Mouse (Mus musculus): Measurements from ENCODE around the gene Rbm44. TPM values are rescaled to one million over a fixed set of nuclear protein-coding genes. Genes with fewer than 3 reads are reported as not detected.

Rbm44 gene
- polyA plus RNA-seq, 1 experiment: 0.07 TPM

GRCm38 (mm10) chr1:91176026-91176425, 31.1 kb downstream of the Rbm44 start:
- TF ChIP-seq GATA1 (IDR thresholded peaks at IDR 0.05; ENCODE audit: borderline replicate concordance, low read length): no peak
- TF ChIP-seq FLI1 (IDR thresholded peaks at IDR 0.05; ENCODE audit: low read length): no peak
- Histone ChIP-seq H3K36me3 (replicated peaks; ENCODE audit: low read length) (no peaks in the 10 kb centered on the region), H3K4me3 (replicated peaks) (no peak overlapping the region), H3K27me3 (replicated peaks) (peaks cover 41% of the 10 kb centered on the region), H3K4me1 (peaks cover 50% of the 10 kb centered on the region), H3K9me3 (peaks cover 9% of the 10 kb centered on the region)

- H3K4me1 ChIP-seq: peaks cover 58% of the 10 kb centered on the region
- H3K27me3 ChIP-seq (replicated peaks): peaks cover 37% of the 10 kb centered on the region
- H3K9me3 ChIP-seq: peaks cover 4% of the 10 kb centered on the region
- no peaks in the 10 kb centered on the region for H3K36me3 ChIP-seq (replicated peaks; ENCODE audit: low read length)
- peak overlapping the region; percentile 14 for H3K4me3 ChIP-seq (replicated peaks)
- TF ChIP-seq FLI1 (IDR thresholded peaks at IDR 0.05; ENCODE audit: low read length): no peak
- TF ChIP-seq GATA1 (IDR thresholded peaks at IDR 0.05; ENCODE audit: borderline replicate concordance, low read length): no peak
Observed at GRCm38 (mm10) chr1:91176871-91177270, 32.0 kb downstream of the Rbm44 start.

GRCm38 (mm10) chr1:91179086-91179485, 34.2 kb downstream of the Rbm44 start:
- Histone ChIP-seq H3K9me3 (no peaks in the 10 kb centered on the region), H3K4me1 (peaks cover 65% of the 10 kb centered on the region), H3K27me3 (replicated peaks) (peaks cover 36% of the 10 kb centered on the region), H3K4me3 (replicated peaks) (peak overlapping the region; percentile 92), H3K36me3 (replicated peaks; ENCODE audit: low read length) (peaks cover under 1% of the 10 kb centered on the region)
- no peak for TF ChIP-seq GATA1 (IDR thresholded peaks at IDR 0.05; ENCODE audit: borderline replicate concordance, low read length)
- TF ChIP-seq FLI1 (IDR thresholded peaks at IDR 0.05; ENCODE audit: low read length): no peak

GRCm38 (mm10) chr1:91179533-91180173, 34.8 kb downstream of the Rbm44 start, which contains the start of gene Ramp1:
Ramp1 (plus strand) TSS chr1:91179822.
- peak within 1 kb of the TSS; percentile 92 for H3K4me3 ChIP-seq (replicated peaks)
- peaks cover 68% of the 10 kb centered on the region for H3K4me1 ChIP-seq
- H3K36me3 ChIP-seq (replicated peaks; ENCODE audit: low read length): peaks cover 7% of the 10 kb centered on the region
- H3K9me3 ChIP-seq: peaks cover 4% of the 10 kb centered on the region
- H3K27me3 ChIP-seq (replicated peaks): peaks cover 40% of the 10 kb centered on the region
- TF ChIP-seq GATA1 (IDR thresholded peaks at IDR 0.05; ENCODE audit: borderline replicate concordance, low read length): no peak
- no peak for TF ChIP-seq FLI1 (IDR thresholded peaks at IDR 0.05; ENCODE audit: low read length)

- H3K36me3 ChIP-seq (replicated peaks; ENCODE audit: low read length): peaks cover 12% of the 10 kb centered on the region
- peaks cover 9% of the 10 kb centered on the region for H3K9me3 ChIP-seq
- H3K27me3 ChIP-seq (replicated peaks): peaks cover 35% of the 10 kb centered on the region
- peak overlapping the region; percentile 92 for H3K4me3 ChIP-seq (replicated peaks)
- H3K4me1 ChIP-seq: peaks cover 74% of the 10 kb centered on the region
- TF ChIP-seq GATA1 (IDR thresholded peaks at IDR 0.05; ENCODE audit: borderline replicate concordance, low read length) (no peak), FLI1 (IDR thresholded peaks at IDR 0.05; ENCODE audit: low read length) (no peak)
Observed at GRCm38 (mm10) chr1:91180174-91180565, 35.3 kb downstream of the Rbm44 start.

- Histone ChIP-seq H3K27me3 (replicated peaks) (peaks cover 35% of the 10 kb centered on the region), H3K4me1 (peaks cover 79% of the 10 kb centered on the region), H3K4me3 (replicated peaks) (peak overlapping the region; percentile 92), H3K9me3 (peaks cover 15% of the 10 kb centered on the region), H3K36me3 (replicated peaks; ENCODE audit: low read length) (peaks cover 17% of the 10 kb centered on the region)
- TF ChIP-seq FLI1 (IDR thresholded peaks at IDR 0.05; ENCODE audit: low read length) (no peak), GATA1 (IDR thresholded peaks at IDR 0.05; ENCODE audit: borderline replicate concordance, low read length) (no peak)
Observed at GRCm38 (mm10) chr1:91180723-91181122, 35.8 kb downstream of the Rbm44 start.

- peaks cover 23% of the 10 kb centered on the region for H3K36me3 ChIP-seq (replicated peaks; ENCODE audit: low read length)
- H3K4me1 ChIP-seq: peaks cover 83% of the 10 kb centered on the region
- no peak for TF ChIP-seq GATA1 (IDR thresholded peaks at IDR 0.05; ENCODE audit: borderline replicate concordance, low read length)
- no peak for TF ChIP-seq FLI1 (IDR thresholded peaks at IDR 0.05; ENCODE audit: low read length)
- H3K9me3 ChIP-seq: peaks cover 20% of the 10 kb centered on the region
- H3K27me3 ChIP-seq (replicated peaks): peaks cover 35% of the 10 kb centered on the region
- H3K4me3 ChIP-seq (replicated peaks): no peak overlapping the region
Observed at GRCm38 (mm10) chr1:91181261-91181660, 36.4 kb downstream of the Rbm44 start.

- Histone ChIP-seq H3K4me1 (peaks cover 84% of the 10 kb centered on the region), H3K4me3 (replicated peaks) (no peak overlapping the region), H3K36me3 (replicated peaks; ENCODE audit: low read length) (peaks cover 27% of the 10 kb centered on the region), H3K9me3 (peaks cover 26% of the 10 kb centered on the region), H3K27me3 (replicated peaks) (peaks cover 35% of the 10 kb centered on the region)
- TF ChIP-seq GATA1 (IDR thresholded peaks at IDR 0.05; ENCODE audit: borderline replicate concordance, low read length) (no peak), FLI1 (IDR thresholded peaks at IDR 0.05; ENCODE audit: low read length) (no peak)
Observed at GRCm38 (mm10) chr1:91181784-91182450, 37.0 kb downstream of the Rbm44 start.

- H3K4me3 ChIP-seq (replicated peaks): no peak overlapping the region
- H3K27me3 ChIP-seq (replicated peaks): peaks cover 32% of the 10 kb centered on the region
- TF ChIP-seq GATA1 (IDR thresholded peaks at IDR 0.05; ENCODE audit: borderline replicate concordance, low read length): no peak
- no peak for TF ChIP-seq FLI1 (IDR thresholded peaks at IDR 0.05; ENCODE audit: low read length)
- H3K4me1 ChIP-seq: peaks cover 89% of the 10 kb centered on the region
- H3K9me3 ChIP-seq: peaks cover 26% of the 10 kb centered on the region
- H3K36me3 ChIP-seq (replicated peaks; ENCODE audit: low read length): peaks cover 28% of the 10 kb centered on the region
Observed at GRCm38 (mm10) chr1:91183305-91183704, 38.4 kb downstream of the Rbm44 start.

GRCm38 (mm10) chr1:91186677-91187076, 41.8 kb downstream of the Rbm44 start:
- peaks cover 26% of the 10 kb centered on the region for H3K9me3 ChIP-seq
- H3K4me3 ChIP-seq (replicated peaks): no peak overlapping the region

More at GRCm38 (mm10) chr1:91186677-91187076, 41.8 kb downstream of the Rbm44 start:
- peaks cover 84% of the 10 kb centered on the region for H3K4me1 ChIP-seq
- H3K36me3 ChIP-seq (replicated peaks; ENCODE audit: low read length): peaks cover 28% of the 10 kb centered on the region
- peaks cover 11% of the 10 kb centered on the region for H3K27me3 ChIP-seq (replicated peaks)
- TF ChIP-seq GATA1 (IDR thresholded peaks at IDR 0.05; ENCODE audit: borderline replicate concordance, low read length): no peak
- no peak for TF ChIP-seq FLI1 (IDR thresholded peaks at IDR 0.05; ENCODE audit: low read length)

Data from megakaryocyte, embryonic 14.5 days (primary cell).